Mouse (Mus musculus) lung, postnatal 14 days (tissue): ENCODE data around the gene Tmeff1.

Experiments used
- DNase-seq: peaks from one replicate; pipeline ENCODE4 v3.0.0; 2021

Tmeff1 gene

DNA sequence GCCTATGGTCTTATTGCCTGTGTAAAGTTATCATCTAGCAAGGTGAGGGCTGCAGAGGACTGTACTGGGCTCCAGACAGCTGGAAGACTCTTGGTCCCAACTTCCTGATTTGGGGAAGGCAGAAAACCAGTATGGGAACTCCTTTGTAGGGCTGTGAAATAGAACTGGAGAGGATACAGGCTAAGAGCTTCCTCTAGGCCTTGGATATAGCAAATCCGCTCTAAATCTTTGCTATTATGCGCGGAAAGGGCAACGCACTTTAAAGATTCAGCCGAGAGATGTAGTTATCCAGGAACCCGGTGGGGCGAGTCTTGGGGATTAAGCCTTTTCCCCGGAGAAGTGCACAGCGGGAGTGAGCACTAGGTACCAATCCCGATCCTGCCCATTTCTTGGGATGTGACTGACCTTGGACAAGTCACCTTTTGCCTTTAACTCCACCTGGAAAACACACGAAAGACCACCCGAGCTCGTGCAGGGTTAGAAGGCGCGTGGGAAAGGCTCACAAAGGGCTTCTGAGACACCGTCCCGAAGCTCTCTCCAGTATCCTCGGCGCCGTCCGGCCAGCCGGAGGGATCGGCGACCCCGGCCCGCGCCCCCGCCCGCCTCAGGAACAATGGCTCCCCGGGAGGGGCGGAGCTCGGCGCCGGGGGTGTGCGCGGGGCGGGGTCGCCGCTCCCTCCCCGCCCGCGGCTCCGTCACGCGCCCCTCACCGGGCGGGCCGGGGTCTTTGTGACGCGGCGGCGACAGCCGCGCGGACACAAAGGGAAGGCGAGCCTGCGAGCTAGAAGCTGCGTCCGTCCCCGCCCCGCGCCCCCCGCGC, at the start of gene Tmeff1:
Tmeff1 (plus strand) TSS at position 754 of the 820 bp plus-strand sequence.
- DNase-seq = peak; percentile 53

DNA sequence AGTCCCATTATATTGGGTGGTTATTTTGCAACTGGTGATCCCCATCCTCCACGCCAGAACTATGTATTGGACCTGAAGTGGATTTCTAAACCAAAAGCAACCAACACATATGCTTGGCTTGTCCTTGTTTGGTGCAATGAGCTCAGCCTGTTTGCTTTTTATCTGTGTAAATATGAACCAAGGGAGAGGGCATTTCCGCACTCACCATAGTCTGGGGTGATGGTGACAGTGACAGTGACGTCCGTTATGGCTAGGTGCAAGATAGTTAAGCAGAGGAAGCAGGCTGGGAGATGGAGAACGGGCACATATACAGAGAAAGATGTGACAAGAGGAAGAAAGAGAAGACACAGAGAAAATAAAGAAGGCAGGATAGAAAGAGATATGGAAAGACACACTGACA, 48.7 kb upstream of the Tmeff1 start:
- no peak for DNase-seq

DNA sequence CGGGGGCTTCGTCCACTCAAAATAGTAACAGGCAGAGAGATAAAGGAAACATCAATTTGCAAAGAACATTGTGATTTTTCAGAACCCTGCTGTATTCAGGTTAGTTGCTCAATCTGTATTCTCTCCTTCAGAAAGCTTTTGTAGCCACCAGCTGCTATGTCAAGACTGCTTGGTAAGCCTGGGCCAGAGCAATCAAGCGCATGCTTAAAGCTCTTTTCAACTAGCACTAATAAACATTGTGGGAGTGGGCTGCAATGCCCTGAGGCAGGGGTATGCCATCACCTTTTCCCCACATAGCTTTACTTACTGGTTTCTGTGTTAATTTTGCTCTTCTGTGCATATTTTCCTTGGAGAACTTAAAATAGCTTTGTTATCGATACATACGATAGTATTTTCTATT, 48.0 kb upstream of the Tmeff1 start:
- DNase-seq = no peak

DNA sequence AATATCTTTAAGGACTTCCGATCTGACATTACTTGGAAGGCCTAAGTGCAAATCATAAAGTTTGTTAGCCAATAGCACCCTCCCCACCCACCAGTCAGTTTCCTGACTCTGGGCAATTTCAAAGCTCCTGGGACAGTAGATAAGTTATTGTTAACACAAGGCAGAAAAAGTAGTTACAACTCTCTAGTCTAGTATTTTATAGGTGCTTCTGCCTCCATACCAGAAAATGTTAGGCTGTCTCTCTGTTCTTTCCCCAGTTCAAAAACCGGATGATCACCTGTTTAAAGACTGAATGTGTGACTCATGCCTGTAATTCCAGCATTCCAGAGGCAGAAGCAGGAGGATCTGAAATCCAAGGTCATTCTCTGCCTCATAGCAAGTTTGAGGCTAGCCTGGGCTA, 46.4 kb upstream of the Tmeff1 start:
- DNase-seq = no peak

DNA sequence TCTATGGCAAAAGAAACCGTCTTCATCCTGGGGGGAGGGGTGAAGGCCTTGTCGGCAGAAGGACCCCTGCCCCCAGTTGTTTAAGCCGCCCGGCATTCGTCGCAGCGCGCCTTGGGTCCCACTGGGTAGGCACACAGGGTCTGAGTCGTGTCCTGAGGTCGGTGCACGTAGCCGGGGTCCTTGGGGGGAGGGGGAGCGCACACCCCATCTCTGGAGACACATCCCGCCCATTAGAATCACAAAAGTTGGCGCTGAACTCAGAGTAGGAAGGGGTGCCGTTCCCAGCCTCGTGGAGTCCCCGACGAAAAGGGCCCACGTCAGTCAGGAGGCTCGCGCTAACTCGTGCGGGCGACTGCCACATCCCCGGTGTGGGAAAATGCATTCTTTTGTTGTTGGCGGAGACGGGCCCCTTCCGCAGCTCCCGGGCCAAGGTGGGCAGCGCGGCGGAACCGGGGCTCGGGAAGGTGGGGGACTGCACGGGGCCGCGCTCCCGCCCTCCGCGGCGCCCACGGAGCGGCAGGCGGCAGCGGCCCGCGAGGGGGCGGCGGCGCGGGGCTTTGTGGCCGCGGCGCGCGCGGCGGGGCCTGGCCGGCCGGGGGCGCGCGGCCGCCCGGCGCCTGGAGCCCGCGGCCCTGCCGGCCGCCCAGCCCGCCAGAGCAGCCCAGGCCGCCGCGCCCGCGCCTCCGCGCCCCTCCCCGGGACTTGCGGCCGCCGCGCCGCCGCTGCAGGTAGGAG, 45.0 kb upstream of the Tmeff1 start, which contains the start of gene Msantd3:
Msantd3 (plus strand) TSS at position 95 of the 735 bp plus-strand sequence.
- peak; percentile 45 for DNase-seq

DNA sequence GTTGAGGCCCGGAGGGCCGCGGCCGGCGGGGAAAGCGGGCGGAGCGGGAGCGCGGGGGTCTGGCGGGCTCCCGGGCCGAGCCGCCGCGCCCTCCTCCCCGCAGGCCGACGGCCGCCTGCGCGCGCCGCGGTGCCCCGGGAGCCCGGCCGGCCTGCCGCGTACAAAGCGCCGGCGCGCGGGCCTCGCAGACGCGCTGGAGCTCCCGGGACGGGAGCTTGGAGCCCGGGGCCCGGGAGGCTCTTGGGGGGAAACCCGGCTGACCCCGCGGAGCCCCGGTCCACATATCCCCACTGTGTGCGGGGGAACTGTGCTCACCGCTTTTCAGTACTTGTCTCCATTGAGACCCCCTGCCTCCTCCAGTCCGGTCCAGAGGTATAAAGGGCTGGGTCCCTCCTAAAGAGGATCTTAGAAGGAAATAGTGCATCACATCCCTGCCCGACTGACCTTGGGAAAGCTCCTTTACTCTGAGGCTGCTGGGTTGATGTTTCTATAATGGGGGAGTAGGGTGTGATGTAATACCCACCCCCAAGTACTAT, 44.3 kb upstream of the Tmeff1 start:
- DNase-seq = peak; percentile 19

DNA sequence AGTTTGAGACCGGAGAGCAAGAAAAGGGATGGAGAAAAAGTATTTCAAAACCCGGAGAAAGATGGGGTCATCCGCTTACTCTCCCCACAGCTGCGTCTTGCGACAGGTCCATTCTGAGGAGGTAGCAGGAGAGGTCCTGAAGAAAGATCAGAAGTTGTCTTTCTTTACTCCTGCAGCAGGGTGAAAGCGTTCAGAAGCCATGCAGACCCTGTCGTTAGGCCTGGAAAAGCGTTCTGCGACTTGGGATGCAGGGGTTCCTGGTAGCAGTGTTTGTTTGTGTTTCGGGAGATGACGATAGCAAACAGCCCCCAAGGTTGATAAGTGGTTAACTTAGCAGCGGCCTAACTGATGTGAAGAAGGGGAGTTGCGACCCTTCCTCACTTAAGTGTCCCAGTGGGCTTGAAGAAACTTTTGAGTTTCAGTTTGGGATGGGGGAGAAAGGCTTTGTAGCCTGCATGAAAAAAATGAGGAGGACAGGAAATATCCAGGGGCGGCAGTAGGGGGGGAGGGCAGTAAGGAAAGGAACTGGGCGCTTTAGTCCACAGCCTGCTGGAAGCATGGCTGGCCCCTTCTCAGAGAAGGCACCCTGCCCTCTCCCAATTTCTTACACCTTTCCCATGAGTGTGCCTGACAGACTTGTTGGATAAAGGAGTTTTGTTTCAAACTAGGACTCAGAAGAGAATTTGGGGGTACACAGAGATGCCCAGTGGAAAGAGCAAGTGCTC, 43.3 kb upstream of the Tmeff1 start:
- no peak for DNase-seq

DNA sequence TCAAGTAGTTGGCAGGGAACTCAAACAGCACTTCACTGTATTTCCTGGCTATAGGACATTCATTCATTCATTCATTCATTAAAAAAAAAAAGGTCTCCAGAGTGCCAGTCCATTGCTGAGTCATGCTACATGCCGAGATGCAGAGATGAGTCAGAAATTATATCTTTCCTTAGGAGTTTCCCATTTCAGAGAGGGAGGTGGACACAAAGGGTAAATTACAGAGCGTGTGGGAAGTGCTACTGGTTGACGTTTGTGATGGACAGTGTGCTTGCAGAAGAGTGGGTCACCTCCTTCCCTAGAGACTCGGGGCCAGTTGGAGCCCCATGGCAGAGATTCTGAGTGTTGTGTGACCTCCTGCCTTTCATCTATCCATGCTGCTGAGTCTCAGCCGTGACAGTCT, 42.6 kb upstream of the Tmeff1 start:
- DNase-seq = no peak

DNA sequence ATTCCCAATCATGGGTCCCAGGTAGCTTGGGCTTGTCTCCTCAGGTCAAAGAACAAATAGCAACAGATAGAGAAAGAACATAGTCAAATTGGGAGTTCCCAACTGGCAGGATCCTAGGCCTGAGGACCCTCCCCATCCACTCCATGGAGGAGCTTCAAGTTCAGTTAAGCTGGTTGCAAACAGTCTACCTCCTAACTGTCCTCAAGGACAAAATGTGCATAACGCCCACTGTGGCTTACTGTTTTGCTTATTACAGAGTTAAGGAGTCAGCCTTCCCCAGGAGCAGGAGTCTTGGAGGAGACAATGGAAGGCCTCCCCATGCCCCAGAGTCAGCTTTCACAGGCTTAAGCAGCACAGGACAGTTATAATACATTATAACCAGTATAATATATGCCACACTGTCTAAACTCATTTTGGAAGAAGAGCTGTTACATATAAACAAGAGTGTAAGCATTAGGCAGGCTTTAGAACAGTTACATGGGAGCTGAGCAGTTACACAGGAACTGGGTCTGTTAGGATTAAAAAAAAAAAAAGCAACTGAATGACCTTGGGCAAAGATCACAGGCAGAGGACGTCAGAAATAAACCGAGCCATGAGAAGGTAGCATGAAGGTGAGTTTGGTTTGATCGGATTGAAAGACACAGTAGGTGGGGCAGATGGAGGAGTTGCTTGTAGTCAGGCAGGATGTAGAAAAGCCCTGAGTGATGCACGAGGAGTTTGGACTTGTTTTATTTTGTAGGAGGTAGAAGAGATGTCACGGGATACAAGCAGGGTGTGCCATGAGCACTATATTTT, 41.7 kb upstream of the Tmeff1 start:
- no peak for DNase-seq

DNA sequence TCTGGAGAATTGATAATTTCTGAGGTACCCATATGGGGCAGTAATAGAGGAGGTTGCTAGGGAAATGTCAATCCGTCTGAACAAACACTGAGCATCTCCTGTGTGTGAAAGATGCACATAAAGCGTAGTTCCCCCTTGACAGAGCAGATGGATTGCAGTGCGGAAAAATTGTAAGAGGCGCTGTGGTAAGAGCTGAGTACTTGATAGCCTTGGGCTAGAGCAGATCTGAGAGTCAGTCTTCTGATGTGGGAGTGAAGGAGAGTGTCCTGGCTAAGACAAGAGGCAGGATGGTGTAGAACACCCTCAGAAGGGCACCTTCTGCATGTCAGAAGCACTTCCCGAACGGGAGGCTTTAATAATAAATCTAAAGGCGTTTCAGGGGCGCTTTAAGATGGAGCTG, 40.8 kb upstream of the Tmeff1 start:
- DNase-seq = no peak

DNA sequence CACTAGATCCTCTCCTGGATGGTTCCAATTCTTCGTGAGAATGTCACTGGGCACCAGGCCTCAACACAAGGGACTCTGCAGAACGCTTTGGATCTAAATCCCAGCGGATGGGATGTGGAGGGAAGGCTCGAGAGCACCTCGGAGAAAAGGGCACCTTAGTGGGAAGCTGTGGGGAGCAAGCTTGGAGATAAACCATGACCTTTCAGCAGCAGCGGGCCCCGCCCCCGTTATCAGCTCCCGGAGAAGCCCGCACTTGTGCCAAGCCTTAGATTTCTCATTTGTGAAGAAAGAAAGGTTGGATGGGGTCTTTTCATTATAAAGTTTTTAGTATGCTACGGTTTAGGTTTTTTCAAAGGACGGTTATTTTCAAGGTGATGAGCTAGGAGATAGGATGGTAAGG, 39.0 kb upstream of the Tmeff1 start:
- DNase-seq = no peak

DNA sequence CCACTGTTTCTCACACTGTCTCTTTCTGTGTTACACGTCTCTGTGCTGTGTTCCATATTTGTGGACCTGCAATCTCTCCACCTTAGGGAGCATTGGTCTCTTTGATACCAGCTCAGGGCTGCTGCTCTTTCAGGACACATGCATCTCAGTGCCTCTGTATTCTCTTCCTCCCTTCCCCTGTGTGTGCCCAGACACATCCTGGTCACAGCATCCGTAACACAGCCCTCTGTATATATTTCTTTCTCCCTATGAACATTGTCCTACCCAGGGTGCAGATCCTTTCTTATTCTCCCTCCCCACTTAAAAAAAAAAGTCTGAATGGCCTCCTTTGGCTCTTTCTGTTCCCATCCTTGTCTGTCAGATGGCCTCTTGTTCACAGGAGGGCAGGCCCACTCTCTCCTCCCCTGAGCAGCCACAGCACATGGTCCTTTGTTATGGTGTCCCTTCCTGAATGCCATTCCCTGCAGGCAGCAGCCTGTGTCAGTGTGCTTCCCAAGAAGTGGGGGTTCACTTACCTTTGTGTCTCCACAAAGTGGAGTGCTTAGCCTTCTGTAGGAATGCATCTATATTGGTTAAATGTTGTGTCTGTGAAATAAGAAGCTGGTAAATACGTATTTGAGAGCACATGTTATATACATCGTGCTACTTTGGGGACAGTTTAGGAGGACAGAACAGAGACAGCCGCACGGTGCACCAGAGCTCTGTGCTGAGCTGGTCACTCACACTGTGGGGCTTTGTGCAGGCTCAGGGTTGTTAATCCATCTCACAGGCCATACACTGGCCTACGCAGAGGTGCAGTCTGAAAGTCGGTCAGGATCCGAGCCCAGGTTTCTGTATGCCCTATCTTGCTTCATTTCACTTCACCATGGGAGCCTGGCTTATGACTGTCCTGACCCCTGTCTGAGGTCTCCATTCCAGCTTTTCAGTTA, 38.1 kb upstream of the Tmeff1 start:
- no peak for DNase-seq

DNA sequence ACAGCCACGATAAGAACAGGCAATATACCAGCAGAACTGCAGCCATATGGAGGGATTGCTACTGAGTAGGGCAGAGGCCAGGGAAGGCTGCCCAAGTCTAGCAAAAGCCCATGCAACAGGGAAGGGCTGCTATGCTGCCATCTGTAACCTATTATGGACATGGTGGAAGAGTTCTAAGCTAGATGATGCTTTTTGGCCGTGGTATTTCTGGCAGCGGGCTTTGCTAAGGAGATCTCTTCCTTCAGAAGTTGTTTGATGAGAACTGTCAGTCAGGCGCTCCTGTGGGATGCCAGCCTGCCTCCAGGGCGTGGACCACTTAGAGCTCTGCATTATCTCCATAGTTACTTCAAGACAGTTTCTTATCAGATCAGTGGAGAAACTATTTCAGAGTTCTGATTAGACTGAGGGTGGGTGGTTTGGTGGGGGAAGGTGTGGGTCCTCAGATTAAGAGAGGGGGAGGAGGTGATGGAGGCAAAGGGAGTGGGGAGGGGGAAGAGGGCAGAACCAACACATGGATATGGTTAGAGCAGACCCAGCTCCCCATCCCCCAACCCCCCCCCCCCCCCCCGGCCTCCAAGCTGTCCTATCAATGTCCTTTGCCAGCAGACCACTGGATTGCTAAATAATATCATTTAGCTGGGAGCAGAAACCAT, 36.5 kb upstream of the Tmeff1 start:
- DNase-seq = no peak

DNA sequence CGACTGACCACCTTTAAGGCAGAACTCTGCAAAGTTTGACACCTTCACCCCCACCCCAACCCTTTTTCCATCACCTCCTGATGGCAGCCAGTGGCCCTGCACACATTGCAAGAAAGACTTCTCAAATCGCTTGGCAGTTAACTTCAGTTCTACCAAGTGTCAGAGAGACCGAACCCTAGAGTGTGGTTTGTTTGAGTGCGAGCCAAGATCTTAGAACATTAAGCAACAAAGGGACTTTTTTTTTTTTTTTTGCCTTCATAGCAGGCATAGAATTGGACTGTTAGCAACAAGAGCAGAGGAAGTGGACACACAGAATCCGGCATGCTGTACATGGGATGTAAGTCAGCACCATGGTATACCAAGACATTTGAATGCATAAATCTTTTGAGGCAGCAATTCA, 35.3 kb upstream of the Tmeff1 start:
- no peak for DNase-seq

DNA sequence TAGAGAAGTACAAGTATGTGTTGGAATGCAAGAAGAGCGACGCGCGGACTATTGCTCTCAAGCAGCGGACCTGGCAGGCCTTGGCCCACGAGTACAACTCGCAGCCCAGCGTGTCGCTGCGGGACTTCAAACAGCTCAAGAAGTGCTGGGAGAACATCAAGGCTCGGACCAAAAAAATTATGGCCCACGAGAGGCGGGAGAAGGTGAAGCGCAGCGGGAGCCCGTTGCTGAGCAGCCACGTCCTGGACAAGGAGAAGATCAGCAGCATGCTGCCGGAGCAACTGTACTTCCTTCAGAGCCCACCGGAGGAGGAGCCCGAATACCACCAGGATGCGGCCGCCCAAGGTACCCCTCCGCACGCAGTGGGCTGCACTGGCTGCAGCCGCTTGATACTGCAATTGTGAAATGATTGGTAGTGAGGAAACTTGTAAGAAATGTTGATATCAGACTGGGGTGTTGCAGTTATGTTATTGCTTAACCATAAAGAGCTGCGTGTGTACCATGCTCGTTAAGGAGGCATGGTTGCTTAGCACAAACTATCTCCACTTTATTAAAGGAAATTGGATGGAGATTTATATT, 32.4 kb upstream of the Tmeff1 start:
- no peak for DNase-seq

DNA sequence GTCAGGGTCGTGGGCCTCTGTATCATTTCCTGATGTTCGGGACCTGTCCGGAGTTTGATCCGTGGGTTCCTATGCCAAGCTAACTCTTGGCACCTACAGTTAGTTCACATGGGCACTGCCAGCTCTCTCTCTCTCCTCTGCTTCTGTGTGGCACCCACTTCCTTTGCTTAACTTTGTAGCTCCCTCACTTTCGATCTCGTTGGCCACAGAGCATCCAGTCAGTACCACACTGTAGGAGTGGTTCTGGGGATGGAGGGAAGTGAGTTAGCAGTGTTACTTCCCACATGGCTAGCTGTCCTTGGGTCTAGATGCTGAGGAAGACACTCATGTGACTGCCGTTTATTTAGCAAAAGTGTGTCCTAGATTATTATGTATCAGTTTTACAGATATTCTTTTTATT, 30.8 kb upstream of the Tmeff1 start:
- DNase-seq = no peak

DNA sequence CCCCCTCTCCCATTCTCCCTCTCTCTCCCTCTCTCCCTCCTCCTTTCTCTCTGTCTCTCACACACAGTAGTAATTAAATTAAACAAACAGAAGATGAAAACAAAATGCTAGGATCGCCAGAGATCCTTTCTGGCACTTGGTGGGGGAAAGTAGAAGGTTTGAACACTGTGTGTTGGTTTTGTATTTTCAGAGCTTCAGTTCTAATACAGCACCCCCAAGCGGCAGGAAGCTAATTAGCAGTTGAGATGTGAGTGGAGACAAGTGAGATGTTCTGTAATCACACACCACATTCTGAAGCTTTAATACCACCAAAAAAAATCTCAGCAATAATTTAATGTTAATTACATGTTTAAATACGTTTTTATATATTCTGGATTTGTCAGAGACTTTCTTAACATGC, 29.2 kb upstream of the Tmeff1 start:
- peak; percentile 68 for DNase-seq

DNA sequence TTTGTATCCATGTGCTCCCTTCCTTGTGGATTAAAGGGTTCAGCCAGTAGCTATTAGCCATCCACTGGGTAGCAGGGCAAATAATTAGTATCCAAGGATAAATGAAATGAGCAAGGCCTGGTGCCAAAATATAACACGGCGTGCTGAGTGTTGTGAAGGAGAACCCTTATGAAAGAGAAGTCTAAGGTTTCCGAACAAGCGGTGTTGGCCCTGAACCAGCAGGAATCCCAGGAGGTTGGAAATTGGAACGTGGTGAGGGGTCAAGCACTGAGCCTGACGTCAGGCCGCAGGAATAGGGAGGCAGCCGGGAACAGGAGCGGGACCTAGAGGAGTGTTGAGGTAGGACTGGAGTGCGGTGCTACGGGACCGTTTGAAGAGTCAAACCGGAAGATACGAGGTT, 25.3 kb upstream of the Tmeff1 start:
- no peak for DNase-seq

DNA sequence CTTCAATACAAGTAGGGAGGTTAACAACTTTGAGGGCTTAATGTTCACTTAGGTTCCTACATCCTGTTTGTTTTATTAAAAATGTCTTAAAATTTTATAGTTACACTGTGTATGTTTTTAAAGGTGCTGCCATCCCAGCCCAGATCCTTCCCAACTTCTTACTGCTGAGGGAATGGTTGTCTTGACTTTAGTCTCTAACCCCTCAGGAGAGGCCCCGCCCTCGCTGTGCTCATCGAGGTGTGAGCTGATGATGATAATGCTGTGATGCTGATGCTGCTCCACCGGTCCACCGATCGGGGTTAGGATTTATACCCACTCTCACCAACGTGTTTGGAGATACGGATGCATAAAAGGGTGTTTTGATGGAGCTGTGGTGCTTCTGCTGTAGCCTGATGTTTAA, 23.1 kb upstream of the Tmeff1 start:
- DNase-seq = no peak

DNA sequence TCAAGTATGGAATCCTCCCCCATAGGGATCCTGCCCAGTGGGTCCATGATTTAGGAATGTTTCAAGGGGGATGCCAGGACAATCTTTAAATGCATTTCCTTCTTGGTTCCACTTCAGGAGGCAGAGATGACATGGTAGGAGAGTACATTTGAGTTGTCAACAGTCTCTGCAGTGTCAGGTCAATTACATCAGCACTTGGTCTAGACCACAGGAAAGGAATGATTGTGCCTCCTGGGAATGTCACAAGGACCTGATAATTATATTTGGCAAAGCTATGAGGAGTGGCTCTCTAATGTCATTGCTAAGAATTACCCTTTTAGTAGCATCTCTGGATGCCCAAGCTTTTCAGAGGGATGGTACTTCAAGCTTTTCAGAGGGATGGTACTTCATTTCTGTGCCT, 20.0 kb upstream of the Tmeff1 start:
- no peak for DNase-seq

DNA sequence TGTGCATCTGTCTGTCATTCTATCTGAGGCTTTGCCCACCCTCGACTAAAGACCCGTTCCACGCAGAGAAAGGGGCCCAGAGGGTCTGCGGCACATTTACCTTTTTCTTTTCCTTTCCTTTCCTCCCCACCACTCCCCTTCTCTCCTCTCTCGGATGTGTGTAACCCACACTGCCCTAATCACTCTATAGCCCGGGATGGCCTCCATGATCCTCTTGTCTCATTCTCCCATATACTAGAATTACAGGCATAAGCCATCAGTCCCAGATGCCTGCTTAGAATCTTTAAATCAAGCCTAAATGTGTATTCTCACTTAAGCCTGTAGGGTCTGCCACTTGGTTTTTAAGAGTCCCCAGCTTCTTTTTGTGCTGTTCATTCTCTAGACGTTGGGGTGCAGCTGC, 8.6 kb upstream of the Tmeff1 start:
- no peak for DNase-seq
